Mouse (Mus musculus) right cerebral cortex, postnatal 4 days (tissue): ENCODE results near the gene Gpr22.
A peak's percentile ranks its signal among the peaks of the same experiment; 100 is the strongest.

Experiments used
- DNase-seq: peaks from one replicate; pipeline ENCODE4 v3.0.0-alpha.2; 2022

Gene Gpr22

DNA sequence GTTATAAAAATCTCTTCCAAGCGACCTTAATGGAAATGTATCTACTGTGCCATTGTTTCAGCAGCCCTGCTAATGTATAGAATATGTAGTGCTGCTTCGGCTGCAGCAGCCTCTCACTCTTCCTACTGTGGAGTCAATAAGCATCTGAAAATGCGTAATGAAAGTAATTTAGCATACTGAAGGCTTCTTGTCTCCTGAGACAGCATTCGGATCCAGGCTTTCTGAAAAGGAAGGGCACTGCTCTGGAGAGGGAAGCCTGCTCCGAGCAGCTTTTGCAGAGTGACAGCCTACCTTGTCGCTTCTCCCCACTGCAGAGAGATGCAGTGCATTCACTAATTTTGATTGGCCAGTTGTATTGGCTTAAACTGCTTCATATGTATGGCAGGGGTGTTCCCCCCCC is at the start of gene Gpr22:
Gpr22 (minus strand) TSS at position 348 of the 400 bp plus-strand sequence.
- DNase-seq = peak; percentile 40

GRCm38 (mm10) chr12:31755885-31756755 is 42.4 kb upstream of the Gpr22 start:
- no peak for DNase-seq

GRCm38 (mm10) chr12:31754465-31754864 is 40.7 kb upstream of the Gpr22 start:
- no peak for DNase-seq

GRCm38 (mm10) chr12:31749846-31750245 is 36.1 kb upstream of the Gpr22 start:
- no peak for DNase-seq

- no peak for DNase-seq
Measured at GRCm38 (mm10) chr12:31747301-31747700, 33.6 kb upstream of the Gpr22 start.

DNA sequence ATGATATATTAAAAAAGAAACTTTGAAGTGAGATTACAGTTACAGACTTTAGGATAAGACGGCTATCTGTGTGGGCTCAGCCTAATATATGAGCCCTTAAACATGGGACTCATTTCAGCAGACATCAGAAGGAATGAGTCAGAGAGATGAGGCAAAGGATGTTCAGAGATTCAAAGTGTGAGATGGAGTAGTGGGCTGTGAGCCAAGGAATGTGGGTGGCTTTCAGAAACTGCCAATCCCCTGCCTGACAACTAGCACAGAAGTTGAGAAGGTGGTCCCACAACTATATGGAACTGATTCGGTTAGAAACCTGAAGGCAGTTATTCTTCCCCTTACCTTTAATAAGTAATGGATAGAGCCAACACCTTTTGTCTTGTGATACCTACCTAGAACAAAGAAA is 20.9 kb upstream of the Gpr22 start:
- no peak for DNase-seq

DNA sequence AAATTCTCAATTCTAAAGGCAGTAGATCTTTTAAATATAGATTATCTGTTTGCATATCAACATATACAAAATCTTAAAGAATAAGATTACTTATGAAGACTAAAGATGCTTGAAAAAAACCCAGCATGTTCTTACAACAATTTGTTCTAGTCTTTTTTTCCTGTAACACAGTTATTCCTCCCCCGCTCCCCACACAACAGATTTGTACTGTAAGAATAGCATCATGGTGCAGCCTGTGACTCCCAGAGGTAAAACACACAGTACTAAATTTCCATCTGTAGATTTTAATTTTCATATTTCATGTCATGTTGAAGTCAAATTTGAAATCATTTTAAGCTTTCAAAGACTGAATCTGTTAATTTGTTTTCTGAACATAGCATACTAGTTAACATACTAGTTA is 16.4 kb upstream of the Gpr22 start:
- no peak for DNase-seq

DNA sequence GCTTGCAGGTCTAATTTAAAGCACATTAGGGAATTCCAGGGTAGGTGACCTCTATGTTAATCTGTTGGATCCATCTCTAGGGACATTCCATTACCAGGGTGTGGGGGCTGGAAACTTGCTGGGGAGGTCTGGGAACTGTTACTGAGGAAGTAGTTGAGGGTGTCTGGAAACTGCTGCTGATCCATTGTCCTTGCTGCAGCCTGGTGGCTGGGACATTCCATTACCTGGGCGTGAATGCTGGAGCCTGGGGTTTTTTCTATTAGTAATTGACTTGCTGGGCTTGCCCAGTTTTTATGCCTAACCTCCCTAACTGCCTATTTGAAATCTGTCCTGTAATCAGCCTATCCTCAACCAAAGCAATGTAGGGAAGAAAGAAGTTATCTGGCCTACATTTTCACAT is 13.0 kb upstream of the Gpr22 start:
- no peak for DNase-seq

GRCm38 (mm10) chr12:31725511-31726275 is 11.9 kb upstream of the Gpr22 start:
- no peak for DNase-seq

DNA sequence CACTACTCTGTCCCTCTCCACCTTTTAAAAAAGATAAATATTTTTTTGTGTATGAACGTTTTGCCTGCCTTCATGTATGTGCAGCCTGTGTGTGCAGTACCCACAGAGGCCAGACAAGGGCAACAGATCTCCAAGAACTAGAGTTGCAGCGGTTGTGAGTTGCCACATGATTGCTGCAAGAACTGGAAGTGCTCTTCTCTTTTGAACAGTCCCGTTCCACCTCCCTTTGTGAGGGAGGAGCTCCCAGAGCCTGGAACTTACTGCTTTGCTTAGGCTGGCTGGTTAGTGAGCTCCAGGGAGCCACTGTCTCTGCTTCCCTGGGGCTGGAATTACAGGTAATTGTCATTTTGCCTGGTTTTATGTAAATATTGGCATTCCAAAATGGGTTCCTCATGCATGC is 10.8 kb upstream of the Gpr22 start:
- no peak for DNase-seq

- no peak for DNase-seq
Measured at GRCm38 (mm10) chr12:31719586-31720275, 6.0 kb upstream of the Gpr22 start.

DNA sequence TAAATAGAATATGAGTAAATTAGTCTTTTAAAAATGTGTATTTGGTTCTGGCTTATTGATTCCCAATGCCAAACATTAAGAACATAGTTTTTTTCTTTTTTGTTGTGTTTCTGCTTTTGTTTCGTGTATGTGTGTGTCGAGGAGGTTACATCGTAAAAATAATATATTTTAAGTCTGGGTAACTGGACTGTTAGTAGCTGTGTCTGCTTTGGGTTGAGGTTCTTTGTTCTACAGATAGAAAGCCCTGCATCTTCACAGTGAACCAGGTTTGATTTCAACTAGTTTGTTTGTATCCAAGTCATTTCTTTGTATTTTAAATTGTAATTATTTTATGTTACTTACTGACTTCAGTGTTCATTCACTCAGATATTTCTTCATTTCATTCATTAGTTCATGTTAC is 323 bp upstream of the Gpr22 start:
- DNase-seq = no peak

GRCm38 (mm10) chr12:31712727-31713126 is 1.0 kb downstream of the Gpr22 start:
- DNase-seq = no peak

DNA sequence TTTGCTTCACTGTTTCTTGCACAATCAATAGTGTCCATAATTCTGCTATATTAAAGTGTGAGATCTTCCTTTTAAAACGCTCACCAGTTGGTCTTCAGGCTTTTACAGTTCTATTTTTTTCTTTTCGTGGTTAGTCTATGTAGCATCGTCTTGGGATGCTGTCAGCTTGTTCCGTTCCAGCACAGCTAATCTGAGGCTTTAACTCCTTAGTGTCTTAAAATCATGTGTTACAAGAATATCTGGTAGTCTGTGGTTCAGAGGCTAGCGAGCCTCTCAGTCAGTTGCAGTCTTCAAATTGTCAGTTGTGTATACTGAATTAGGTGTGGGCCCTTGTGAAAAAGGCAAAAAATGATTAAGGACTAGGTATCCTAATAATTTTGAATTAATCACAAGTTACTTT is 1.5 kb downstream of the Gpr22 start:
- no peak for DNase-seq

GRCm38 (mm10) chr12:31709665-31710064 is 4.1 kb downstream of the Gpr22 start:
- no peak for DNase-seq

DNA sequence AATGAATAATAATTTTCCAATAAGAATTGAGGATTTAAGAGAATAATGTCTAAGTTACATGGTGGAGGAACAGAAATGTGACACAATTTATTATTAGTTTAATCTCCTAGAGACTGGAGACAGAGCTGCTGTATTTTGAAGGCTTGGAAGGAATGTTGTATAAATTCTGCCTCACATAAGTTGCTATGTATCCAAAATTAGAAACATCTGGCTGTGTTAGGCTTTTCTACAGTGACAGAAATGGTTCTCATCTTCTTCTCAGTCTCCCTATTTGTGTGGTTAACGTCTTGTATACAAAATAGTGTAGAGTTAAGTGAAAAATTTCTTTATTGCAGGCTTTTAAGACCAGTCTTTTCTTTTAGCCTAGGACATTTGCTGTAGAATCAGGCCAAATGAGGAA is 6.2 kb downstream of the Gpr22 start:
- no peak for DNase-seq

DNA sequence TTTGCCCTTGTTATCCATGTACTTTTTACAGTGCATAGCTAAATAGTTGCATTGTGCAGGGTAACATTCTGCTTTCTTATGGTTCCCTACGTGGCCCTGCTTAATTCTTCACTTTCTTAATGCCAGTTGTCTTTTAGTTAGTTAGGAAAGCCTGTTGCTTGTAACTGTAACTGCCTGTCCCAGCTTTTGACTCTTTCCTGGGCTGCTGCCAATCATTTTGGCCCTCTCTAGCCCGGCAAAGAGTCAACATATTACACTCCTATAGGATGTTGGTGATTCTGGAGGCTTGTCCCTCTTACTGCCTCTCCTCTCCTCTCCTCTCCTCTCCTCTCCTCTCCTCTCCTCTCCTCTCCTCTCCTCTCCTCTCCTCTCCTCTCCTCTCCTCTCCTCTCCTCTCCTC is 7.6 kb downstream of the Gpr22 start:
- no peak for DNase-seq

DNA sequence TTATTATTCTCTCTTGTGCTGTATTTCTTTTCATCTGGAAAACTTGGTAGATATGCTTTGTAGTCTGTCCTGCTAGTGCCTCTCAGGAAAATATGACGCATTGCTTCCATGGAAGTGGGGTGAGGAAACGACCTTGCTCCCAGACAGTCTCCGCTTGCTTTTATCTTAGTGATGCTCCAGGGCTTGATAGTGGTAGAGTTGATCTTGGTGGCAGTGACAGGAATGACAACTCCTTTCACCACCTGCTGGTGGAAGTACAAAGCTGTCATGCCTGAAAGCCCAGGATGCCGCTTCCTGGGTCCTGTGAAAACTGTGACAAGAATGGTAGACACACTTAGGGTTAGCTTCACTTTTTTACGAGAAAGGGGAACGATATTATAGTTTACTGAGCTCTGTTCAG is 9.8 kb downstream of the Gpr22 start:
- no peak for DNase-seq

GRCm38 (mm10) chr12:31701411-31701810 is 12.3 kb downstream of the Gpr22 start:
- DNase-seq = no peak

GRCm38 (mm10) chr12:31700623-31701347 is 13.0 kb downstream of the Gpr22 start:
- DNase-seq = no peak

GRCm38 (mm10) chr12:31693278-31693677 is 20.5 kb downstream of the Gpr22 start:
- no peak for DNase-seq

- no peak for DNase-seq
Measured at GRCm38 (mm10) chr12:31686679-31687078, 27.1 kb downstream of the Gpr22 start.

DNA sequence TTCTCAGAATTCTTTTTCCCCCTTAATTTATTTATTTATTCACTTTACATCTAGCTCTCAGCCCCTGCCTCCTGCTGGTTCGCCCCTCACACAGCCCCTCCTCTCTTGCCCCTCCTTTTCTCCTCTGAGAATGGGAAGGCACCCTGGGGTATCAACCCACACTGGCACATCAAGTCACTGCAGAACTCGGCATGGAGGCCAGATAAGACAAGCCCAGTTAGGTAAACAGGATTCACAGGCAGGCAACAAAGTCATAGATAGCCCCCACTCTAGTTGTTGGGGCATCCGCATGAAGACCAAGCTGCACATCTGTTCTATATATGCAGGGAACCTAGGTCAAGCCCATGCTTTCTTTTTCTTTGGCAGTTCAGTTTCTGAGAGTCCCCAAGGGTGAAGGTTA is 46.6 kb downstream of the Gpr22 start:
- no peak for DNase-seq
